9 mouse cellular contexts compared by ENCODE assay signal in the genomic region with DNA sequence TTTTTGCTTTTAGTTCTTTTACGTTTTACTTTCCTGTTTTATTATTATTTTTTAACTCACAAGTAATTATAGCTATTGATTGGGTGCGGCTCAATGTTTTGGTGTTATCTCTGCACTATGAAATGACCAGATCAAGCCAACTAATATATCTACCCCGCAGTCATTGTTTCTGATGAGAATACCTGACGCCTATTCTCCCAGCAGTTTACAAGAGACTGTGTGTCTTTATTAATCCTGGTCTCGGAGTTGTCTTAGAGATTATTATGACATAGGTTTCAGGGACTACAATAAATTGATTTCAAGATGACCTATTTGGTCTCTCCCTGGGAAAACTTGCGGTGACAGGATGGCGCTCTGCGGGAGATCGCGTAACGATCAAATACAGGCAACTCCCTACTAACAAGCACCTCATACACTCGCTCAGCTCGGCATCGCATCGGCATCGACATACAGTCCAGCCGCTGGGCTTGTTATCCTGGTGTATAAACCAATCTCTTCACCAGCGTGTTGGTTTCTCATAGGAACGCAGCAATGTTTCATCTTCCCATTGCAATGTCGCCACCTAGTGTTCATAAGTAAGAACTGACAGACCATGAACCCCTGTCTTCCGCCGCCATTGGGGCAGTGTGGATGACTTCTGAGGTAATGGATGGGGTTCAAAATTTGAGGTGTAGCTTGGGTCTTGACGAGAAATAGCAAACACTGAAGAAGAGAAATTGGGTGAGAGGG. TPM values are rescaled to one million over a fixed set of nuclear protein-coding genes. Genes with fewer than 3 reads are reported as not detected.
DNase-seq lines count a peak whose midpoint lies in the region; ATAC-seq and TF ChIP-seq lines count a peak whose summit lies in the region.
"Had no signal": no experiment of that assay in that cellular context is flagged by ENCODE, and none has a peak within 500 bp of the region (broad histone marks: within the 10 kb centered on the region; RNA-seq: fewer than 3 reads in every experiment).

No protein-coding gene starts in this region.

- peak overlapping the region; percentile 24; the same call in 1 of the 2 replicates for H3K4me2 ChIP-seq in midbrain, embryonic 12.5 days (replicated peaks)

- no peak overlapping the region for H3K4me3 ChIP-seq in heart, adult 2 months
- H3K4me3 ChIP-seq in midbrain, embryonic 12.5 days = no peak overlapping the region
- no peak overlapping the region for H3K4me3 ChIP-seq in spleen, adult 2 months (ENCODE audit: extremely low read depth, insufficient read depth, insufficient read length)
- H3K4me3 ChIP-seq: erythroblast, embryonic 14.5 days had no signal

- H3K27ac ChIP-seq in heart, adult 2 months = no peak overlapping the region
- no peak overlapping the region for H3K27ac ChIP-seq in midbrain, embryonic 12.5 days (replicated peaks)
- no peak overlapping the region for H3K27ac ChIP-seq in spleen, adult 2 months (ENCODE audit: insufficient read depth, low read length)

- H3K9me3 ChIP-seq in midbrain, embryonic 12.5 days = no peaks in the 10 kb centered on the region

- H3K9ac ChIP-seq in heart, adult 2 months (ENCODE audit: low read depth, low read length) = no peak overlapping the region
- H3K9ac ChIP-seq in midbrain, embryonic 12.5 days (replicated peaks) = no peak overlapping the region

- peak; percentile 48; the same call in 1 of the 2 replicates for TF ChIP-seq EP300 in heart, adult 2 months (IDR thresholded peaks at IDR 0.05; ENCODE audit: insufficient read depth, low read depth, low read length)

- no peak for TF ChIP-seq POLR2A in heart, adult 2 months (IDR thresholded peaks at IDR 0.05; ENCODE audit: insufficient read depth, low read depth, low read length)
- no peak for TF ChIP-seq POLR2A in spleen, adult 2 months (IDR thresholded peaks at IDR 0.05; ENCODE audit: low read depth, low read length)

- no peaks in the 10 kb centered on the region for H3K27me3 ChIP-seq in heart, adult 2 months (ENCODE audit: control insufficient read depth, insufficient read depth, low read length)
- peaks cover 7% of the 10 kb centered on the region; the same call in 1 of the 2 replicates for H3K27me3 ChIP-seq in midbrain, embryonic 12.5 days
- H3K27me3 ChIP-seq in spleen, adult 2 months (ENCODE audit: control insufficient read depth, insufficient read depth, low read length) = no peaks in the 10 kb centered on the region

- H3K79me2 ChIP-seq in heart, adult 2 months (replicated peaks; ENCODE audit: control insufficient read depth, insufficient read depth, low read length) = no peaks in the 10 kb centered on the region

- no peaks in the 10 kb centered on the region for H3K36me3 ChIP-seq in heart, adult 2 months (ENCODE audit: control insufficient read depth, insufficient read depth, low read length)
- no peaks in the 10 kb centered on the region for H3K36me3 ChIP-seq in midbrain, embryonic 12.5 days
- H3K36me3 ChIP-seq in spleen, adult 2 months (ENCODE audit: control insufficient read depth, insufficient read depth, low read length) = no peaks in the 10 kb centered on the region

- peak; percentile 91 for DNase-seq in 3T3-L1 (ENCODE audit: low read depth, low spot score)
- peak; percentile 76 for DNase-seq in ZHBTc4 (ENCODE audit: low read depth, low spot score)
- peak; percentile 88 for DNase-seq in embryo, embryonic 11 days
- DNase-seq in heart, adult 2 months = peak; percentile 39 to 42
- DNase-seq in kidney, adult 18-20 months = peak; percentile 60
- peak; percentile 55 for DNase-seq in left cerebral cortex, postnatal 4 days
- DNase-seq in spleen, adult 2 months (ENCODE audit: low read depth in 1 of 2, low spot score in 2 of 2) = peak; percentile 25

- WGBS in heart, adult 2 months = 28% methylated on average over 23 of the region's 23 CpGs
- 32% methylated on average over 23 of the region's 23 CpGs for WGBS in midbrain, embryonic 12.5 days
- 35% methylated on average over 23 of the region's 23 CpGs for WGBS in spleen, adult 2 months

- peak; percentile 88 for ATAC-seq in midbrain, embryonic 12.5 days (ENCODE audit: low FRiP score, low read depth)

- intact Hi-C loops in heart, adult 2 months (cut with DNase I) = loop anchor here (1.0 to 10.0 kb wide), 4 partner anchors 83 to 270 kb away; no protein-coding TSS in a partner anchor
- intact Hi-C loops in left cerebral cortex, postnatal 4 days (cut with DNase I) = loop anchor here (5.0 to 10.0 kb wide), 3 partner anchors 70 to 273 kb away; no protein-coding TSS in a partner anchor

- TF ChIP-seq CTCF in heart, adult 2 months (IDR thresholded peaks at IDR 0.05) = peak; percentile 97
- peak; percentile 68; the same call in 1 of the 2 replicates for TF ChIP-seq CTCF in spleen, adult 2 months (IDR thresholded peaks at IDR 0.05; ENCODE audit: extremely low read depth, insufficient read depth, insufficient read length, insufficient replicate concordance)

- no peaks in the 10 kb centered on the region for H3K4me1 ChIP-seq in heart, adult 2 months (ENCODE audit: control insufficient read depth, insufficient read depth, low read length)
- no peaks in the 10 kb centered on the region for H3K4me1 ChIP-seq in midbrain, embryonic 12.5 days
- H3K4me1 ChIP-seq in spleen, adult 2 months (ENCODE audit: control insufficient read depth, insufficient read depth, insufficient read length) = no peaks in the 10 kb centered on the region

RNA-seq across cellular contexts. Expression of a gene that starts 31.2 kb away (rescaled TPM):
- not detected for total RNA-seq in heart, adult 2 months (2021)
- 0.23 TPM in 1 of 2 replicates, not detected in the other for polyA plus RNA-seq in heart, adult 2 months (2012; rRNA removed)
- 1 to 10 TPM; 1.6 to 2.2 TPM for total RNA-seq in left cerebral cortex, postnatal 4 days (2021)
- 1.8 and 2.1 TPM in 2 replicates for polyA plus RNA-seq in midbrain, embryonic 12.5 days (2016; fragmentation: Nextera tagmentation; extraction: Ambion mirVana)
- not detected in 2 replicates for polyA plus RNA-seq in spleen, adult 2 months (2012; rRNA removed)
- polyA plus RNA-seq: erythroblast, embryonic 14.5 days had no signal

RNA-seq across cellular contexts. Expression of a gene that starts 34.0 kb away (rescaled TPM):
- not detected for total RNA-seq in heart, adult 2 months (2021)
- 0.06 TPM in 1 of 2 replicates, not detected in the other for polyA plus RNA-seq in heart, adult 2 months (2012; rRNA removed)
- total RNA-seq in left cerebral cortex, postnatal 4 days (2021) = under 1 TPM in 1 of 2 experiments, not detected in 1; 0.44 TPM
- polyA plus RNA-seq in midbrain, embryonic 12.5 days (2016; fragmentation: Nextera tagmentation; extraction: Ambion mirVana) = 0.09 TPM in 1 of 2 replicates, not detected in the other
- not detected in 2 replicates for polyA plus RNA-seq in spleen, adult 2 months (2012; rRNA removed)
- polyA plus RNA-seq: erythroblast, embryonic 14.5 days had no signal

Comparison
In these comparisons a context has a peak if more than half of its experiments do, and no peak if none do; other contexts are left out.
1. DNase-seq: peak in every context shown above with its lines; median percentile 91 in 3T3-L1; 88 in embryo, embryonic 11 days; 76 in ZHBTc4; 60 in kidney, adult 18-20 months; 55 in left cerebral cortex, postnatal 4 days; 40 in heart, adult 2 months; 25 in spleen, adult 2 months.